Mouse (Mus musculus) lung, embryonic 16.5 days (tissue): Measurements from ENCODE around the gene Gm4788. TPM values are rescaled to one million over a fixed set of nuclear protein-coding genes. Genes with fewer than 3 reads are reported as not detected.
"Not testable (repeated sequence)": the region's sequence is repeated elsewhere in the genome, so short reads cannot be mapped to it uniquely, and the experiment has no call there.

Experiments used
- ATAC-seq: fragments of 200-750 bp; cut with Nextera tagmentation; 2 replicates; pipeline ENCODE4 v1.8.0; 2017; ENCODE audit warnings: low read depth, mild to moderate bottlenecking, moderate library complexity
- H3K27ac ChIP-seq: fragments of 300-500 bp; sonication (generic); 2 replicates; pipeline ENCODE4 v1.5.1; 2014; ENCODE audit warnings: mild to moderate bottlenecking, control low read depth, low read length
- H3K27me3 ChIP-seq: fragments of 300-500 bp; sonication (generic); 2 replicates; pipeline ENCODE4 v1.6.1; 2014; ENCODE audit warnings: low read depth, low read length, mixed read lengths; ENCODE audit not compliant: control insufficient read depth, insufficient read depth
- H3K36me3 ChIP-seq: fragments of 300-500 bp; sonication (generic); 2 replicates; pipeline ENCODE4 v1.6.1; 2014; ENCODE audit warnings: low read length; ENCODE audit not compliant: control insufficient read depth, insufficient read depth
- H3K4me1 ChIP-seq: fragments of 300-500 bp; sonication (generic); replicated peaks from 2 replicates; pipeline ENCODE4 v1.6.1; 2014; ENCODE audit warnings: low read length, mixed read lengths; ENCODE audit not compliant: control insufficient read depth, insufficient read depth
- H3K4me2 ChIP-seq: fragments of 300-500 bp; sonication (generic); 2 replicates; pipeline ENCODE4 v1.6.1; 2014; ENCODE audit warnings: low read depth, low read length, control low read depth
- H3K4me3 ChIP-seq: fragments of 300-500 bp; sonication (generic); 2 replicates; pipeline ENCODE4 v1.5.1; 2014; ENCODE audit warnings: mild to moderate bottlenecking, low read length, control low read depth
- H3K9ac ChIP-seq: fragments of 300-500 bp; sonication (generic); 2 replicates; pipeline ENCODE4 v1.6.1; 2014; ENCODE audit warnings: low read length, control low read depth
- H3K9me3 ChIP-seq: fragments of 300-500 bp; sonication (generic); 2 replicates; pipeline ENCODE4 v1.6.1; 2016; ENCODE audit warnings: low read length; ENCODE audit not compliant: control insufficient read depth
- WGBS: fragments of 180-500 bp; shearing (Covaris S2); extraction: QIAGEN DNeasy Blood & Tissue Kit; methylation state at CpG from one replicate; pipeline ENCODE4 v1.1.7; 2014; 5-methylcytosine and 5-hydroxymethylcytosine counted together
- polyA plus RNA-seq: library from polyadenylated mRNA; unstranded; fragments of >200 nt; fragmentation: Nextera tagmentation; extraction: Ambion mirVana; gene quantifications from 2 replicates; pipeline ENCODE4 v1.2.1, GENCODE M21; 2015

Gene Gm4788
- polyA plus RNA-seq, result not detected in 2 replicates

DNA sequence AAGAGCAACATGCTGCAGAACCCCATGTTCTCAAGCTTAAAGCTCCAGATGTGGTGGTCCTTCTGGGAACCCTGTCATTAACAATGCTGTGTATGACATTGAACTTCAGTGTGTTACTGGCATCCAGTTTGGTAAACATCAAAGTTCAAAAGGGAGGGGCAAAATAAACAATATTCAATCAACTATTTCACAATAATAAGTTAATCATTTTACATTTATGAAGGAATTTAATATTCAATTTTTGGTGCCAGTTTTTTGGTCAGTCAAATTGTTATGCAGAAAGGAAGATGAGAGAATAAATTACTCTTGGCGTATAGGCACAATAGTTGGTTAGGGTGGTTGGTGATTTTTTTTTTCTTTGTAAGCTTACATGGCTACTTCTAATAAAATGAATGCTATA lies at the start of gene Gm4788:
Gm4788 (minus strand) TSS at position 101 of the 400 bp plus-strand sequence.
- no peaks in the 10 kb centered on the region for H3K9me3 ChIP-seq
- H3K4me1 ChIP-seq, result no peaks in the 10 kb centered on the region
- 89% methylated on average over 1 of the region's 1 CpGs for WGBS
- no peak within 1 kb of the TSS for H3K4me2 ChIP-seq
- H3K9ac ChIP-seq, result no peak within 1 kb of the TSS
- no peak within 1 kb of the TSS for H3K27ac ChIP-seq
- H3K4me3 ChIP-seq, result no peak within 1 kb of the TSS
- H3K27me3 ChIP-seq, result no peaks in the 10 kb centered on the region
- no peaks in the 10 kb centered on the region for H3K36me3 ChIP-seq
- ATAC-seq, result no peak

DNA sequence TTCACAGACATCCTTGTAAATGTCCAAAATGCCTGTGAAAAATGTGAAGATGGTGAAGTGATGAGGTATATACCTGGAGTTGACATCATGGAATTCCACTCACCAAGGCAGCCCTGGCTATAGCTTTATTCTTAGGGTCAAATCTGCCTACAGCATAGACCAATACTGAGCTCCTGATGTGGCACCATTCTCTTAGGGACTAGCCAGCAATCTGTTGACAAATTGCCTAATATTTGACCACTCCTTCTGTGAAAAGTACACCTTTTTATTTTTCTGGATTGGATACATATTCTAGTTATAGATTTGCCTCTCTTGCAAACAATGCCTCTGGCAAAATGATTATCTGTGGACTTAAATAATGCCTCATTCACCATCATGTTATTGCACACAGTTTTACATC lies 27.6 kb upstream of the Gm4788 start:
- no peaks in the 10 kb centered on the region for H3K4me1 ChIP-seq
- no peak for ATAC-seq
- H3K9me3 ChIP-seq, result no peaks in the 10 kb centered on the region
- H3K4me2 ChIP-seq, result no peak overlapping the region
- no peak overlapping the region for H3K27ac ChIP-seq
- H3K27me3 ChIP-seq, result no peaks in the 10 kb centered on the region
- no peaks in the 10 kb centered on the region for H3K36me3 ChIP-seq
- H3K9ac ChIP-seq, result no peak overlapping the region
- H3K4me3 ChIP-seq, result no peak overlapping the region

DNA sequence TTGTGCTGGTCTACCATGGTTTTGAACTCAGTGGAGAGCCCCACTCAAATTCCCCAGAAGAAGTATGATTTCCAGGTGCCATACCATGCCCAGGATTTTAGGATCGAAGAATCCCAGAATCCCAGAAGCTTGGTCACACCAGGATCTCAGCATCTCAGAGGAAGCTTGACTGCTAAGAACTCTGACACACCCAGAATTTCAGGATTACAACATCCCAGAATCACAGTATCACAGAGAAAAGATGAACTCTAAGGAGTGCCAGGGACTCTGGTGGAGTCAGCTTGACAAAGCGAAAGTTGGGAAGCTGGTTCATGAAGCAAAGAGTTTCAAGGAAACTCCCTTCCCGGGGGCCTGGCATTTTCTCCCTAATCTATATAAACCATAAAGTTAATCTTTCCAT lies 11.1 kb downstream of the Gm4788 start:
- H3K27me3 ChIP-seq, ATAC-seq, H3K36me3 ChIP-seq, H3K4me3 ChIP-seq, H3K4me1 ChIP-seq, H3K27ac ChIP-seq, H3K4me2 ChIP-seq, H3K9me3 ChIP-seq, H3K9ac ChIP-seq: not testable (repeated sequence)
- WGBS, result 86% methylated on average over 3 of the region's 3 CpGs

DNA sequence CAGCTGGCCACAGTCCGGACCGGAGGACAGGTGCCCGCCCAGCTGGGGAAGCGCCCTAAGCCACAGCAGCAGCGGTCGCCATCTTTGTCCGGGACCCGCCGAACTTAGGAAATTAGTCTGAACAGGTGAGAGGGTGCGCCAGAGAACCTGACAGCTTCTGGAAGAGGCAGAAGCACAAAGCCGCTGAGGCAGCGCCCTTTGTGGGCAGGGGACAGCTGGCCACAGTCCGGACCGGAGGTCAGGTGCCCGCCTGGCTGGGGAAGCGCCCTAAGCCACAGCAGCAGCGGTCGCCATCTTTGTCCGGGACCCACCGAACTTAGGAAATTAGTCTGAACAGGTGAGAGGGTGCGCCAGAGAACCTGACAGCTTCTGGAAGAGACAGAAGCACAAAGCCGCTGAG lies 64.4 kb downstream of the Gm4788 start:
- not testable (repeated sequence) for H3K4me1 ChIP-seq, ATAC-seq, H3K9me3 ChIP-seq, H3K27ac ChIP-seq, H3K4me3 ChIP-seq, H3K27me3 ChIP-seq, H3K9ac ChIP-seq, H3K36me3 ChIP-seq, H3K4me2 ChIP-seq
- 79% methylated on average over 7 of the region's 22 CpGs for WGBS

DNA sequence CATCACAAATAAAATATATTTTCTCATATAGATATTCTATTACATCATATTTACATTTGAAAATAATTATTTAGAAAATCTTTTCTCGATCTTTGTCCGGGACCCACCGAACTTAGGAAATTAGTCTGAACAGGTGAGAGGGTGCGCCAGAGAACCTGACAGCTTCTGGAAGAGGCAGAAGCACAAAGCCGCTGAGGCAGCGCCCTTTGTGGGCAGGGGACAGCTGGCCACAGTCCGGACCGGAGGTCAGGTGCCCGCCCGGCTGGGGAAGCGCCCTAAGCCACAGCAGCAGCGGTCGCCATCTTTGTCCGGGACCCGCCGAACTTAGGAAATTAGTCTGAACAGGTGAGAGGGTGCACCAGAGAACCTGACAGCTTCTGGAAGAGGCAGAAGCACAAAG lies 64.8 kb downstream of the Gm4788 start:
- not testable (repeated sequence) for H3K27ac ChIP-seq, H3K4me3 ChIP-seq, H3K4me2 ChIP-seq, H3K27me3 ChIP-seq, H3K9me3 ChIP-seq, ATAC-seq, H3K36me3 ChIP-seq, H3K4me1 ChIP-seq, H3K9ac ChIP-seq
- WGBS, result 87% methylated on average over 9 of the region's 16 CpGs

DNA sequence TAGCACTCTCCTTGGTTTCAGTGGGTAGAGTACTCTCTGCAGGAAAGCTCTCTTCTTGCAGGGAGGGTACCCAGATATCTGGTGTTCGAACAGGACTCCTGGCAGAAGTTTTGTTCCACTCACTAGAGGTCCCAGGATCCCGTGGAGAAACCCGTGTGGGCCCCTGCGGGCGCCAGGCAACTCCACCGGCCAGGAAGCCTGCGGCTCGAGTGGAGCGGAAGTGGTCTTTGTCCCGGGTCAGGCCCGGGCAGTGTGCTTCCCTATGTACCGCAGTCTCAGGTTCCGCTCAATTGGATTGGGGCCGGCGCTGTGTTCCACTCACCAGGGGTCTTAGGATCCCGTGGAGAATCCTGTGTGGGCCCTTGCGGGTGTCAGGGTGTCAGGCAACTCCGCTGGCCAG lies 131.1 kb downstream of the Gm4788 start:
- ATAC-seq, H3K36me3 ChIP-seq, H3K4me3 ChIP-seq, H3K4me1 ChIP-seq, H3K27ac ChIP-seq, H3K4me2 ChIP-seq, H3K27me3 ChIP-seq, H3K9me3 ChIP-seq, H3K9ac ChIP-seq: not testable (repeated sequence)
- 91% methylated on average over 18 of the region's 18 CpGs for WGBS

Other genes with a start within 250 kb of the Gm4788 start
- not detected in 2 replicates for gene Cfhr1, start 221.0 kb downstream of the Gm4788 start, polyA plus RNA-seq
- gene Cfhr2, start 77.5 kb upstream of the Gm4788 start, polyA plus RNA-seq, result 0.13 and 0.72 TPM in 2 replicates